Mouse (Mus musculus): ENCODE measurements around the gene Zic2.

GRCm38 (mm10) chr14:122450496-122451382 is 24.5 kb upstream of the Zic2 start, which contains the start of gene Gm5089:
- no peak for TF ChIP-seq CTCF (IDR thresholded peaks at IDR 0.05; ENCODE audit: extremely low read depth, insufficient read depth, insufficient read length, insufficient replicate concordance)
- TF ChIP-seq POLR2A (IDR thresholded peaks at IDR 0.05; ENCODE audit: low read depth, low read length) = no peak
